Mouse (Mus musculus) kidney, adult 2 months (tissue): Measurements from ENCODE around the gene Serinc1.

Source experiments
- CTCF ChIP-seq: fragments of 200-500 bp; conservative IDR thresholded peaks from 2 replicates; pipeline ENCODE4 v1.5.1; 2011; ENCODE audit warnings: low read depth, mild to moderate bottlenecking, control low read depth, low read length, moderate library complexity, mixed read lengths; ENCODE audit not compliant: insufficient read depth, insufficient read length
- POLR2A ChIP-seq: fragments of 200-500 bp; IDR thresholded peaks from one replicate; pipeline ENCODE4 v1.6.1; 2011; ENCODE audit warnings: low read depth, low read length, control low read depth

DNA sequence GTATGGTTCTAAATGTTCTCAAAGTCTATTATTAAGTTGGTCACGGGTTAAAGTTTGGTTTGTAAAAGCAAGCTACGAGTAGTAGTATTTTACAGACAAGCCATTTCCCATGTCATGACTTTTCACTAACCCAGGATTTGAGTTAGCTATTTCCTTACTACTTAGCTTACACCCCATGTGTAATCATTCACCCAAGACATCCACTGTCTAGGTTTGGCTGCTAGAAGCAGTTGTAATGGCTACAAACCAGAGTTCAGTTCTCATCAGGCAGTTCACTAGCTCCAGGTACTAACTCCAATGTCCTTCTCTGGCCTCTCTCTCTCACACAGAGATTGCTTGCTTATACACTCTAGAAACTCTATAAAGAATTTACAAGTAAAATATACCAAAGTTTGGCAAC is 17.7 kb downstream of the Serinc1 start:
- no peak for TF ChIP-seq CTCF
- TF ChIP-seq POLR2A, result no peak
